Mouse (Mus musculus): ENCODE data around the gene Cnot9.

DNA sequence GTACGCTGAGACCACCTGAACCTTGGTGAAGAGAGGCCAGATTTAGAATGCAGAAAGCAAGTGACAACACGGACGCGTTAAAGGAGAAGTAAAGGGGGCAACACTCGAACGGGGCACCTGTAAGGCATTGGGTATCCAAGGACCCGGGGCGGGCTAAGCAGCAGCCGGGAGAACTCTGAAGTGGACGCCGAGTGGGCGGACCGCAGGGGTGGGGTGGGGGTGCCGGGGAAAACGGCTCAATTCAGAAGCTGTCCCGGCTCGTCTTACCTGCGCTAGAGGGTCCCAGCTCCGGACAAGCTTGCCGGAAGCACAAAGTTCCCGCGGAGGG is 501 bp upstream of the Cnot9 start:
- no peak for TF ChIP-seq TAL1 (IDR thresholded peaks at IDR 0.05; ENCODE audit: low read length)
- no peak for TF ChIP-seq GATA1 (IDR thresholded peaks at IDR 0.05; ENCODE audit: low read length)
